In genomic region chr10:19631616-19632195, GRCm38 (mm10) we compare ENCODE assay signal across 24 mouse cellular contexts. TPM values are rescaled to one million over a fixed set of nuclear protein-coding genes. Genes with fewer than 3 reads are reported as not detected.
DNase-seq lines count a peak whose midpoint lies in the region; ATAC-seq and TF ChIP-seq lines count a peak whose summit lies in the region.
"Had no signal": no experiment of that assay in that cellular context is flagged by ENCODE, and none has a peak within 500 bp of the region (broad histone marks: within the 10 kb centered on the region; RNA-seq: fewer than 3 reads in every experiment).

No protein-coding gene starts in this region.

- no peak overlapping the region for H3K27ac ChIP-seq in liver, embryonic 16.5 days (ENCODE audit: low read length)
- no peak overlapping the region for H3K27ac ChIP-seq in intestine, embryonic 14.5 days (ENCODE audit: low read depth)
- H3K27ac ChIP-seq in intestine, embryonic 15.5 days: no peak overlapping the region
- H3K27ac ChIP-seq in liver, postnatal 0 days (ENCODE audit: low read depth): no peak overlapping the region
- H3K27ac ChIP-seq: embryonic facial prominence, embryonic 12.5 days; forebrain, embryonic 15.5 days; heart, embryonic 10.5 days had no signal

- peak; percentile 74 for ATAC-seq in liver, embryonic 16.5 days (ENCODE audit: low read depth)
- no peak for ATAC-seq in intestine, embryonic 14.5 days (replicated peaks; ENCODE audit: low FRiP score, low TSS enrichment, low read depth)
- peak; percentile 75; the same call in 1 of the 2 replicates for ATAC-seq in intestine, embryonic 15.5 days
- peak; percentile 79 for ATAC-seq in liver, postnatal 0 days
- ATAC-seq: forebrain, embryonic 15.5 days had no signal

- TF ChIP-seq EP300 in liver, postnatal 0 days (IDR thresholded peaks at IDR 0.05; ENCODE audit: low read depth): no peak

- H3K36me3 ChIP-seq in liver, embryonic 16.5 days (ENCODE audit: control insufficient read depth, insufficient read depth): no peaks in the 10 kb centered on the region
- no peaks in the 10 kb centered on the region for H3K36me3 ChIP-seq in intestine, embryonic 14.5 days (ENCODE audit: control insufficient read depth, insufficient read depth, low read length)
- no peaks in the 10 kb centered on the region for H3K36me3 ChIP-seq in intestine, embryonic 15.5 days
- no peaks in the 10 kb centered on the region for H3K36me3 ChIP-seq in liver, postnatal 0 days (replicated peaks; ENCODE audit: insufficient read depth, low read length)
- H3K36me3 ChIP-seq: embryonic facial prominence, embryonic 12.5 days; forebrain, embryonic 15.5 days; G1E; heart, embryonic 10.5 days had no signal

- 60% methylated on average over 13 of the region's 13 CpGs for WGBS in liver, embryonic 16.5 days (ENCODE audit: insufficient replicate concordance)
- 35% methylated on average over 13 of the region's 13 CpGs for WGBS in intestine, embryonic 14.5 days
- 32% methylated on average over 13 of the region's 13 CpGs for WGBS in intestine, embryonic 15.5 days
- 64% methylated on average over 13 of the region's 13 CpGs for WGBS in liver, postnatal 0 days (ENCODE audit: insufficient replicate concordance)

- no peaks in the 10 kb centered on the region for H3K27me3 ChIP-seq in liver, embryonic 16.5 days (ENCODE audit: control insufficient read depth, insufficient read depth, low read depth, low read length)
- H3K27me3 ChIP-seq in intestine, embryonic 14.5 days (replicated peaks; ENCODE audit: control insufficient read depth, insufficient read depth, low read length): no peaks in the 10 kb centered on the region
- no peaks in the 10 kb centered on the region for H3K27me3 ChIP-seq in intestine, embryonic 15.5 days (replicated peaks)
- no peaks in the 10 kb centered on the region for H3K27me3 ChIP-seq in liver, postnatal 0 days (ENCODE audit: insufficient read depth, low read length)
- H3K27me3 ChIP-seq: embryonic facial prominence, embryonic 12.5 days; forebrain, embryonic 15.5 days had no signal

- no peaks in the 10 kb centered on the region for H3K4me1 ChIP-seq in liver, embryonic 16.5 days (ENCODE audit: control insufficient read depth, low read depth, low read length)
- H3K4me1 ChIP-seq in intestine, embryonic 14.5 days (replicated peaks; ENCODE audit: control insufficient read depth, insufficient read depth, low read length): no peaks in the 10 kb centered on the region; the same call in 1 of the 2 replicates
- no peaks in the 10 kb centered on the region for H3K4me1 ChIP-seq in intestine, embryonic 15.5 days (replicated peaks)
- H3K4me1 ChIP-seq in liver, postnatal 0 days (ENCODE audit: insufficient read depth): peaks cover 5% of the 10 kb centered on the region; the same call in 1 of the 2 replicates
- H3K4me1 ChIP-seq: embryonic facial prominence, embryonic 12.5 days; forebrain, embryonic 15.5 days; heart, embryonic 10.5 days had no signal

- H3K9me3 ChIP-seq in liver, embryonic 16.5 days (replicated peaks; ENCODE audit: control insufficient read depth, low read length): no peaks in the 10 kb centered on the region
- no peaks in the 10 kb centered on the region for H3K9me3 ChIP-seq in intestine, embryonic 14.5 days (ENCODE audit: control insufficient read depth, low read length)
- H3K9me3 ChIP-seq in intestine, embryonic 15.5 days: no peaks in the 10 kb centered on the region
- no peaks in the 10 kb centered on the region for H3K9me3 ChIP-seq in liver, postnatal 0 days (ENCODE audit: low read length)
- H3K9me3 ChIP-seq: embryonic facial prominence, embryonic 12.5 days; forebrain, embryonic 15.5 days; G1E; heart, embryonic 10.5 days had no signal

- no peak overlapping the region for H3K4me3 ChIP-seq in liver, embryonic 16.5 days (ENCODE audit: low read depth, low read length)
- no peak overlapping the region for H3K4me3 ChIP-seq in intestine, embryonic 14.5 days (ENCODE audit: low read depth, low read length)
- no peak overlapping the region for H3K4me3 ChIP-seq in intestine, embryonic 15.5 days (replicated peaks)
- no peak overlapping the region for H3K4me3 ChIP-seq in liver, postnatal 0 days (ENCODE audit: low read depth, low read length)
- H3K4me3 ChIP-seq: embryonic facial prominence, embryonic 12.5 days; forebrain, embryonic 15.5 days; heart, embryonic 10.5 days had no signal

- no peak overlapping the region for H3K9ac ChIP-seq in liver, embryonic 16.5 days (ENCODE audit: low read depth, low read length)
- H3K9ac ChIP-seq in intestine, embryonic 14.5 days (ENCODE audit: low read length): no peak overlapping the region
- no peak overlapping the region for H3K9ac ChIP-seq in intestine, embryonic 15.5 days
- H3K9ac ChIP-seq in liver, postnatal 0 days (replicated peaks): no peak overlapping the region
- H3K9ac ChIP-seq: embryonic facial prominence, embryonic 12.5 days; forebrain, embryonic 15.5 days had no signal

- no peak for DNase-seq in liver
- DNase-seq in intestine, embryonic 14.5 days (ENCODE audit: low spot score): no peak
- no peak for DNase-seq in liver, postnatal 0 days
- no peak for DNase-seq in spleen, postnatal 36 days (ENCODE audit: low spot score in 2 of 2)
- DNase-seq in layer of hippocampus, adult 11-12 months (ENCODE audit: low spot score): no peak
- no peak for DNase-seq in ovary, postnatal 14 days (ENCODE audit: low spot score)
- DNase-seq: adrenal gland, postnatal 10 days; cerebellum, adult 11-12 months; cerebellum, adult 9-10 months; cerebellum, postnatal 25 days; gastrocnemius, postnatal 36 days; heart, adult 18-20 months; heart, postnatal 10 days; heart, postnatal 4 days had no signal

- no peak for TF ChIP-seq CTCF in liver, postnatal 0 days (IDR thresholded peaks at IDR 0.05; ENCODE audit: low read depth)

- H3K4me2 ChIP-seq in liver, embryonic 16.5 days (ENCODE audit: low read depth, low read length): no peak overlapping the region
- peak overlapping the region; percentile 20; the same call in 1 of the 2 replicates for H3K4me2 ChIP-seq in intestine, embryonic 14.5 days (ENCODE audit: low read length)
- 0 out of 2 replicates have a peak overlapping the region, but pooled peaks have one; percentile 1 for H3K4me2 ChIP-seq in intestine, embryonic 15.5 days (replicated peaks)
- no peak overlapping the region for H3K4me2 ChIP-seq in liver, postnatal 0 days (ENCODE audit: low read depth, low read length)
- H3K4me2 ChIP-seq: embryonic facial prominence, embryonic 12.5 days; forebrain, embryonic 15.5 days had no signal

RNA-seq across cellular contexts. Expression of gene Il22ra2, which starts 9.9 kb away (rescaled TPM):
- 0.05 TPM in 1 of 2 replicates, not detected in the other for polyA plus RNA-seq in liver, embryonic 16.5 days (2015; fragmentation: Nextera tagmentation; extraction: Ambion mirVana)
- polyA plus RNA-seq in intestine, embryonic 14.5 days (2014; fragmentation: Nextera tagmentation; extraction: Ambion mirVana): not detected in 2 replicates
- not detected in 2 replicates for polyA plus RNA-seq in intestine, embryonic 15.5 days (2015; fragmentation: Nextera tagmentation; extraction: Ambion mirVana)
- polyA plus RNA-seq in liver, postnatal 0 days (2015; fragmentation: Nextera tagmentation; extraction: Ambion mirVana): 0.06 TPM in 1 of 2 replicates, not detected in the other
- polyA plus RNA-seq: brain, embryonic 14.5 days; cortical plate, adult 2 months; embryonic facial prominence, embryonic 12.5 days; forebrain, embryonic 11.5 days; forebrain, embryonic 15.5 days; G1E; heart, embryonic 10.5 days; heart, embryonic 14.5 days had no signal

RNA-seq across cellular contexts. Expression of gene Ifngr1, which starts 40.0 kb away (rescaled TPM):
- polyA plus RNA-seq in liver, embryonic 16.5 days (2015; fragmentation: Nextera tagmentation; extraction: Ambion mirVana): 49.1 and 49.9 TPM in 2 replicates
- polyA plus RNA-seq in intestine, embryonic 14.5 days (2014; fragmentation: Nextera tagmentation; extraction: Ambion mirVana): 82.2 and 85.2 TPM in 2 replicates
- 92.1 and 95.8 TPM in 2 replicates for polyA plus RNA-seq in intestine, embryonic 15.5 days (2015; fragmentation: Nextera tagmentation; extraction: Ambion mirVana)
- 65.9 and 68.9 TPM in 2 replicates for polyA plus RNA-seq in liver, postnatal 0 days (2015; fragmentation: Nextera tagmentation; extraction: Ambion mirVana)

Comparison
In these comparisons a context has a peak if more than half of its experiments do, and no peak if none do; other contexts are left out.
1. H3K4me2 ChIP-seq: peak in intestine, embryonic 14.5 days (single experiment) and intestine, embryonic 15.5 days (single experiment); none in liver, embryonic 16.5 days (single experiment) and liver, postnatal 0 days (single experiment).